Mouse (Mus musculus) bone marrow macrophage, adult 2 months (primary cell): ENCODE data around the gene Prpf6.

ENCODE experiments used
- CTCF ChIP-seq: IDR thresholded peaks from 2 replicates; pipeline ENCODE4 v1.5.1; 2012; ENCODE audit warnings: low read depth, mild to moderate bottlenecking, low read length, moderate library complexity
- POLR2A ChIP-seq: IDR thresholded peaks from 2 replicates; pipeline ENCODE4 v1.6.1; 2012; ENCODE audit warnings: mild to moderate bottlenecking, low read depth, low read length, borderline replicate concordance

GRCm38 (mm10) chr2:181573961-181574360 is 17.7 kb upstream of the Prpf6 start:
- no peak for TF ChIP-seq CTCF
- TF ChIP-seq POLR2A = no peak
